Mouse (Mus musculus): ENCODE data around the gene Hoga1. TPM values are rescaled to one million over a fixed set of nuclear protein-coding genes. Genes with fewer than 3 reads are reported as not detected.

Gene Hoga1
- polyA plus RNA-seq, 1 experiment from 2014 or later = 16.2 TPM

- Histone ChIP-seq H3K9me3 (ENCODE audit: control insufficient read depth) (no peaks in the 10 kb centered on the region), H3K4me3 (ENCODE audit: low read depth, low read length) (no peak overlapping the region), H3K4me2 (replicated peaks; ENCODE audit: low read depth) (no peak overlapping the region; the same call in 1 of the 2 replicates), H3K9ac (ENCODE audit: low read depth, low read length) (peak overlapping the region; percentile 34), H3K27ac (ENCODE audit: low read depth, low read length) (peak overlapping the region; percentile 97), H3K27me3 (replicated peaks; ENCODE audit: control insufficient read depth, insufficient read depth, low read length) (no peaks in the 10 kb centered on the region), H3K36me3 (ENCODE audit: control insufficient read depth, insufficient read depth) (no peaks in the 10 kb centered on the region), H3K4me1 (replicated peaks; ENCODE audit: control insufficient read depth, insufficient read depth, low read length) (peaks cover 4% of the 10 kb centered on the region; the same call in 1 of the 2 replicates)
- ATAC-seq = peak; percentile 93
- WGBS = 51% methylated on average over 15 of the region's 15 CpGs
- no peak for TF ChIP-seq CTCF (IDR thresholded peaks at IDR 0.05; ENCODE audit: low read depth)
Observed at GRCm38 (mm10) chr19:42071886-42072608, 26.6 kb downstream of the Hoga1 start.

GRCm38 (mm10) chr19:42072802-42073201 lies 27.4 kb downstream of the Hoga1 start:
- peak overlapping the region; percentile 97 for H3K27ac ChIP-seq (ENCODE audit: low read depth, low read length)

GRCm38 (mm10) chr19:42075051-42075450 lies 29.6 kb downstream of the Hoga1 start:
- Histone ChIP-seq H3K4me2 (replicated peaks; ENCODE audit: low read depth) (no peak overlapping the region), H3K4me3 (ENCODE audit: low read depth, low read length) (no peak overlapping the region), H3K9me3 (ENCODE audit: control insufficient read depth) (no peaks in the 10 kb centered on the region), H3K27ac (ENCODE audit: low read depth, low read length) (no peak overlapping the region), H3K27me3 (replicated peaks; ENCODE audit: control insufficient read depth, insufficient read depth, low read length) (no peaks in the 10 kb centered on the region), H3K36me3 (ENCODE audit: control insufficient read depth, insufficient read depth) (no peaks in the 10 kb centered on the region), H3K9ac (ENCODE audit: low read depth, low read length) (0 out of 2 replicates have a peak overlapping the region, but pooled peaks have one; percentile 17), H3K4me1 (replicated peaks; ENCODE audit: control insufficient read depth, insufficient read depth, low read length) (peaks cover 4% of the 10 kb centered on the region; the same call in 1 of the 2 replicates)
- WGBS = 84% methylated on average over 2 of the region's 2 CpGs
- no peak for ATAC-seq
- TF ChIP-seq CTCF (IDR thresholded peaks at IDR 0.05; ENCODE audit: low read depth) = no peak

More at GRCm38 (mm10) chr19:42072802-42073201, 27.4 kb downstream of the Hoga1 start:
- TF ChIP-seq CTCF (IDR thresholded peaks at IDR 0.05; ENCODE audit: low read depth) = peak; percentile 80
- no peaks in the 10 kb centered on the region for H3K27me3 ChIP-seq (replicated peaks; ENCODE audit: control insufficient read depth, insufficient read depth, low read length)
- H3K4me1 ChIP-seq (replicated peaks; ENCODE audit: control insufficient read depth, insufficient read depth, low read length) = peaks cover 4% of the 10 kb centered on the region; the same call in 1 of the 2 replicates
- H3K4me3 ChIP-seq (ENCODE audit: low read depth, low read length) = no peak overlapping the region
- H3K36me3 ChIP-seq (ENCODE audit: control insufficient read depth, insufficient read depth) = no peaks in the 10 kb centered on the region
- ATAC-seq = peak; percentile 41
- no peaks in the 10 kb centered on the region for H3K9me3 ChIP-seq (ENCODE audit: control insufficient read depth)
- H3K9ac ChIP-seq (ENCODE audit: low read depth, low read length) = peak overlapping the region; percentile 34; the same call in 1 of the 2 replicates
- 62% methylated on average over 7 of the region's 7 CpGs for WGBS
- no peak overlapping the region for H3K4me2 ChIP-seq (replicated peaks; ENCODE audit: low read depth)

DNA sequence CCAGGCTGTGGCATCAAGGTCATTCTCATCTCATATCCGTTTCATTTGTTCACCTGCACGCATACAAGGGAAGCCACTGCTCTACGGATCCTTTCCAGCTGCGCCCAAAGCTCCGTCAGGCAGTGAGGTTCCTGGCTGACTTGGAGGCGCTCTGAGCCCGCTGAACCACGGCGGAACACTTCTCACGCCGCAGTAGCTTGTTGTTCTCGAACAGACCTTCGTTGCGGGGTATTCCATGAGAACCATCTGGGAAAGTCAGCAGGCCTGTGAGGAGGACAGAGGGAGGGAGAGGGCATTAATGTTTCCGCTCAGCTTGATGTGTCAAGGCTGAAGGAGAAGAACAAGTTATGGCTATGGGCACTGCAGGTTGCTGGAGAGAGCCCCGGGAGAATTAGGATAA lies 30.6 kb downstream of the Hoga1 start:
- no peak overlapping the region for H3K9ac ChIP-seq (ENCODE audit: low read depth, low read length)
- no peak for TF ChIP-seq CTCF (IDR thresholded peaks at IDR 0.05; ENCODE audit: low read depth)
- 92% methylated on average over 16 of the region's 16 CpGs for WGBS

DNA sequence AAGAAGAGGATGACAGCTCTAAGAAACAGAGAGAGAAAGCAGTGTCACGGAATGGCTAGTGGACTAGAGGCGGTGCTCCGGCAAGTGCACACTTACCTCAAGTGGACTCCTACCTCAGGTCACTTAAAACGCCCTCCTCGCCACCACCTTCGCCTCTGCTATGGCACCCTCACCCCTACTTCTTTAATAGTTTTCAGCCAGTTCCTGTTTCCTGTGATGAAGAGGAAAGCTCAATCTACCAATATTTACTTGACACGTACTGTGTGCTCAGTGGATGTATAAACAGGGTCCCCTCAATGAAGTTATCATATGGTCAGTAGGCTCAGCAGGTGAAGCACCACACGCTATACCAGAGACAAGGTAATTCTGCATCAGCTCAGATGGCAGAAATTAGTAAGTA lies 33.2 kb downstream of the Hoga1 start:
- H3K27me3 ChIP-seq (replicated peaks; ENCODE audit: control insufficient read depth, insufficient read depth, low read length) = no peaks in the 10 kb centered on the region
- no peak overlapping the region for H3K9ac ChIP-seq (ENCODE audit: low read depth, low read length)
- peak overlapping the region; percentile 35; the same call in 1 of the 2 replicates for H3K27ac ChIP-seq (ENCODE audit: low read depth, low read length)
- H3K9me3 ChIP-seq (ENCODE audit: control insufficient read depth) = no peaks in the 10 kb centered on the region
- WGBS = 90% methylated on average over 8 of the region's 8 CpGs
- no peaks in the 10 kb centered on the region for H3K36me3 ChIP-seq (ENCODE audit: control insufficient read depth, insufficient read depth)
- no peak for ATAC-seq
- H3K4me2 ChIP-seq (replicated peaks; ENCODE audit: low read depth) = no peak overlapping the region
- no peak for TF ChIP-seq CTCF (IDR thresholded peaks at IDR 0.05; ENCODE audit: low read depth)
- H3K4me1 ChIP-seq (replicated peaks; ENCODE audit: control insufficient read depth, insufficient read depth, low read length) = no peaks in the 10 kb centered on the region
- H3K4me3 ChIP-seq (ENCODE audit: low read depth, low read length) = no peak overlapping the region

More for the DNA sequence above, 30.6 kb downstream of the Hoga1 start:
- no peak overlapping the region for H3K27ac ChIP-seq (ENCODE audit: low read depth, low read length)
- H3K4me2 ChIP-seq (replicated peaks; ENCODE audit: low read depth) = no peak overlapping the region
- H3K4me1 ChIP-seq (replicated peaks; ENCODE audit: control insufficient read depth, insufficient read depth, low read length) = peaks cover 4% of the 10 kb centered on the region; the same call in 1 of the 2 replicates
- no peaks in the 10 kb centered on the region for H3K9me3 ChIP-seq (ENCODE audit: control insufficient read depth)
- H3K4me3 ChIP-seq (ENCODE audit: low read depth, low read length) = no peak overlapping the region
- H3K36me3 ChIP-seq (ENCODE audit: control insufficient read depth, insufficient read depth) = no peaks in the 10 kb centered on the region
- ATAC-seq = no peak
- no peaks in the 10 kb centered on the region for H3K27me3 ChIP-seq (replicated peaks; ENCODE audit: control insufficient read depth, insufficient read depth, low read length)

GRCm38 (mm10) chr19:42079006-42079405 lies 33.6 kb downstream of the Hoga1 start:
- no peaks in the 10 kb centered on the region for H3K27me3 ChIP-seq (replicated peaks; ENCODE audit: control insufficient read depth, insufficient read depth, low read length)
- WGBS = 91% methylated on average over 12 of the region's 12 CpGs
- H3K36me3 ChIP-seq (ENCODE audit: control insufficient read depth, insufficient read depth) = no peaks in the 10 kb centered on the region
- no peak overlapping the region for H3K4me3 ChIP-seq (ENCODE audit: low read depth, low read length)
- H3K4me2 ChIP-seq (replicated peaks; ENCODE audit: low read depth) = no peak overlapping the region
- H3K4me1 ChIP-seq (replicated peaks; ENCODE audit: control insufficient read depth, insufficient read depth, low read length) = no peaks in the 10 kb centered on the region
- no peak overlapping the region for H3K9ac ChIP-seq (ENCODE audit: low read depth, low read length)
- ATAC-seq = no peak
- no peaks in the 10 kb centered on the region for H3K9me3 ChIP-seq (ENCODE audit: control insufficient read depth)
- TF ChIP-seq CTCF (IDR thresholded peaks at IDR 0.05; ENCODE audit: low read depth) = no peak
- H3K27ac ChIP-seq (ENCODE audit: low read depth, low read length) = peak overlapping the region; percentile 65; the same call in 1 of the 2 replicates

All from intestine, postnatal 0 days (tissue).